Mouse (Mus musculus): ENCODE data around the gene Fgfr2.

- TF ChIP-seq CTCF (IDR thresholded peaks at IDR 0.05) (no peak), EP300 (IDR thresholded peaks at IDR 0.05) (no peak)
Measured at GRCm38 (mm10) chr7:130887946-130888345, 2235.2 kb downstream of the Fgfr2 start.
